Mouse (Mus musculus) B cell, adult (primary cell): ENCODE measurements around the gene 1700017B05Rik. TPM values are rescaled to one million over a fixed set of nuclear protein-coding genes. Genes with fewer than 3 reads are reported as not detected.

Experiments used
- total RNA-seq: library from RNA; stranded (reverse); gene quantifications from 4 replicates; pipeline ENCODE4 v1.2.4, GENCODE M21; 2023; ENCODE audit not compliant: inconsistent age

1700017B05Rik gene
- 184 to 225 TPM (median 207 TPM) in 4 replicates for total RNA-seq

GRCm38 (mm10) chr9:57261913-57262794 lies at the start of gene 1700017B05Rik:
Gene 1700017B05Rik (minus strand): TSS chr9:57262612.

DNA sequence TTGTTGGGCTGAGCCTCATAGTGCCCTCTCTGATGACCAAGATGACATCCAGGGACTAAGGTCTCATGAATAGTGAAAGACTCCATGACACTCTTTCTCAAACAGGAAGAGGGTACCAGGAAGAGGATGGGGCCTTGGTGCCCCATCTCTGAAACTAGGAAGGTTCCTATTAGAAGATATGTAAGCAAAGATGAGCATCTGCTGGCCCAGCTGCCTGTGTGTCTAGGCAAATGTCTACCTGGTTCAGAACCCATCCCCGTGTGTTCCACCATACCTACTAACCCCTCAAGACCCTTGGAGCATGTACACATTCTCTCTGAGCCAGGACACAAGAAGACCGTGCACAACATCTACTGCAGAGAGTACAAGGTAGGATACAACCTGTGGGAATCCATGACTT lies 26.2 kb downstream of the 1700017B05Rik start, which contains the start of gene Trcg1:
Gene Trcg1, plus strand, starts transcription at position 301 of the 400 bp plus-strand sequence.

Other genes with a start within 250 kb of the 1700017B05Rik start
- 120 to 137 TPM (median 127 TPM) in 4 replicates for gene Sin3a, start 190.6 kb downstream of the 1700017B05Rik start, total RNA-seq
- 95.9 to 124 TPM (median 122 TPM) in 4 replicates for gene Man2c1, start 131.9 kb downstream of the 1700017B05Rik start, total RNA-seq
- gene Neil1, start 114.3 kb downstream of the 1700017B05Rik start, total RNA-seq, result 65.5 to 75.3 TPM (median 74.0 TPM) in 4 replicates
- gene Commd4, start 104.3 kb downstream of the 1700017B05Rik start, total RNA-seq, result 117 to 160 TPM (median 138 TPM) in 4 replicates
- gene Trcg1, start 26.1 kb downstream of the 1700017B05Rik start, total RNA-seq, result not detected in 4 replicates
- gene Ppcdc, start 177.5 kb upstream of the 1700017B05Rik start, total RNA-seq, result 69.4 to 80.2 TPM (median 74.0 TPM) in 4 replicates
- gene Scamp5, start 205.4 kb upstream of the 1700017B05Rik start, total RNA-seq, result 0.16 to 0.90 TPM (median 0.38 TPM) in 3 of 4 replicates, not detected in the other
- gene Rpp25, start 241.4 kb upstream of the 1700017B05Rik start, total RNA-seq, result 0.36 to 0.48 TPM in 2 of 4 replicates, not detected in the others